Mouse (Mus musculus) forebrain, embryonic 16.5 days (tissue): ENCODE data around the gene Adgrl4. TPM values are rescaled to one million over a fixed set of nuclear protein-coding genes. Genes with fewer than 3 reads are reported as not detected.
A peak's percentile ranks its signal among the peaks of the same experiment; 100 is the strongest.

Experiments used
- ATAC-seq: fragments of 200-750 bp; cut with Nextera tagmentation; 2 replicates; pipeline ENCODE4 v1.8.0; 2017; ENCODE audit warnings: mild to moderate bottlenecking, moderate library complexity
- H3K27ac ChIP-seq: fragments of 300-500 bp; sonication (generic); 2 replicates; pipeline ENCODE4 v1.5.1; 2014; ENCODE audit warnings: low read length, control low read depth
- H3K27me3 ChIP-seq: fragments of 300-500 bp; sonication (generic); replicated peaks from 2 replicates; pipeline ENCODE4 v1.6.1; 2014; ENCODE audit warnings: low read length; ENCODE audit not compliant: control insufficient read depth, insufficient read depth
- H3K36me3 ChIP-seq: fragments of 300-500 bp; sonication (generic); 2 replicates; pipeline ENCODE4 v1.6.1; 2014; ENCODE audit not compliant: control insufficient read depth, insufficient read depth
- H3K4me1 ChIP-seq: fragments of 300-500 bp; sonication (generic); replicated peaks from 2 replicates; pipeline ENCODE4 v1.6.1; 2014; ENCODE audit warnings: low read length; ENCODE audit not compliant: control insufficient read depth, insufficient read depth
- H3K4me2 ChIP-seq: fragments of 300-500 bp; sonication (generic); 2 replicates; pipeline ENCODE4 v1.6.1; 2014; ENCODE audit warnings: mild to moderate bottlenecking, low read length, control low read depth
- H3K4me3 ChIP-seq: fragments of 300-500 bp; sonication (generic); replicated peaks from 2 replicates; pipeline ENCODE4 v1.5.1; 2014; ENCODE audit warnings: mild to moderate bottlenecking, low read length, control low read depth
- H3K9ac ChIP-seq: fragments of 300-500 bp; sonication (generic); replicated peaks from 2 replicates; pipeline ENCODE4 v1.6.1; 2014; ENCODE audit warnings: low read depth, low read length, control low read depth
- H3K9me3 ChIP-seq: fragments of 300-500 bp; sonication (generic); 2 replicates; pipeline ENCODE4 v1.6.1; 2016; ENCODE audit warnings: low read length; ENCODE audit not compliant: control insufficient read depth
- WGBS: fragments of 180-500 bp; shearing (Covaris S2); extraction: QIAGEN DNeasy Blood & Tissue Kit; methylation state at CpG from one replicate; pipeline ENCODE4 v1.1.7; 2014; 5-methylcytosine and 5-hydroxymethylcytosine counted together
- polyA plus RNA-seq: library from polyadenylated mRNA; unstranded; fragments of >200 nt; fragmentation: Nextera tagmentation; extraction: Ambion mirVana; gene quantifications from 2 replicates; pipeline ENCODE4 v1.2.1, GENCODE M21; 2015

Gene Adgrl4
- polyA plus RNA-seq, 1 experiment from 2014 or later: 14.3 TPM

DNA sequence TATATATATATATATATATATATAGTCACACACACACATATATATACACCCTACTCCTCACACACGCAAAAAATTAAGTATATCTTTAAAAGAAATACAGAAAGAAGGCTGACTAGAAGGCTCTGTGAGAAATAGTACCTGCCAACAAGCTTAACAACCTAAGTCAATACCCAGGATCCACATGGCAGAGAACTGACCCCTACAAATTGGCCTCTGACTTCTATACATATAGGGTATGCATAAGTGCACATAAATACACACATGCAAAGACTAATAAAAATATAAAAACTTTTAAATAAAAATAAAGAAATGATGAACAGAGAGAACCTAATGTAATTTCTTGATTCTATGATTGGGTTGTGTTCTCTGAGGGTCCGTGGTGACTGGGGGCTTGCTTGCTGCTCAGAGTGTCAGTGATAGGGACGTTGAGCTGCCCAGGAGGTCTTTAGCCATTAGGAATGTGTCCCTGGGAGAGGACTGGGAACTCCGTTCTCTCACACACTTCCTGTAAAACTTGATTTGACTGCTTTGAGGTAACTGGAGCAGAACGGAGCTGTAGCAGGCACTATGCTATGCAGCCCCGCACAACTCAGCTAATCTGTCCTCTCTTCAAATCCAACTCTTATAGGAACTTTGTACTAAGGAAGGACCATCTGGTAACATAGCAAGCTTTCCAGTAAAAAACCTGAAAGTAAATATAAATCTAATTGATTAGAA, 17.5 kb downstream of the Adgrl4 start:
- 73% methylated on average over 6 of the region's 6 CpGs for WGBS
- no peaks in the 10 kb centered on the region for H3K9me3 ChIP-seq
- no peak overlapping the region for H3K9ac ChIP-seq
- no peak overlapping the region for H3K4me2 ChIP-seq
- no peak overlapping the region for H3K4me3 ChIP-seq
- H3K27ac ChIP-seq: no peak overlapping the region
- H3K27me3 ChIP-seq: no peaks in the 10 kb centered on the region
- H3K36me3 ChIP-seq: no peaks in the 10 kb centered on the region
- ATAC-seq: no peak
- no peaks in the 10 kb centered on the region for H3K4me1 ChIP-seq

DNA sequence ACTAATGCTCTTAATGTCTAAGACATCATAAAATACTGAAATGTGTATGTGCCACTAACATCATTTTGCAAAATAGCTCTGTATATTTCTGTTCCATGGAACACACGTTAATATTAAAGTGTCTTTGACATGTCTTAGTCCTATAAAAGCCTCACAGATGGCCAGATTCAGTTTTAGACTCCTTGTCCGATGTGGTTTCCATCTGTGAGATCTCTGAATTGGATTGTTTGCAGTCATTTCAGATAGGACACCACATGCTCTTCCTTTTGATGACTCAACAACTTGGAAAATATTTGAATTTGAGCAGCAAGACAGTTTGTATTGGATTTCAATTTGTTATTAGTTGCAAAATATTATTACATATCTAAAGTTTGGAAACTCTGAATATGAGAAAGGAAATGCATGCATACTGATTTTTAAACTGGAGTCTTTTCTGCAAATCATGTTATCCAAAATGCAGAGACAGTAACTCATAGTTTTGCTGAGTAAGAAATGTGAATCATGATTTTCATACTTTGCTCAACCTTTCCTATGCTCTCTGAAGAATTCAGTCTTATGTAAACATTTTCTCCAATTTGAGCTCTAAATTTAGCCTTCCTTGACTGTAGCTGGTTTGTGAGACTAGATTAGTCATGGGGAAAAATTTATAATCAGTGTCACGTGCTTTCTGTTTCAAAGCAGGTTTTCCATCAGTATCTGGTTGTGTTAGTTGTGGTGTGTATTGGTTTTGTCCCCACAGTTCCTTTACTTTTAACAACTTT, 21.9 kb downstream of the Adgrl4 start:
- no peaks in the 10 kb centered on the region for H3K36me3 ChIP-seq

DNA sequence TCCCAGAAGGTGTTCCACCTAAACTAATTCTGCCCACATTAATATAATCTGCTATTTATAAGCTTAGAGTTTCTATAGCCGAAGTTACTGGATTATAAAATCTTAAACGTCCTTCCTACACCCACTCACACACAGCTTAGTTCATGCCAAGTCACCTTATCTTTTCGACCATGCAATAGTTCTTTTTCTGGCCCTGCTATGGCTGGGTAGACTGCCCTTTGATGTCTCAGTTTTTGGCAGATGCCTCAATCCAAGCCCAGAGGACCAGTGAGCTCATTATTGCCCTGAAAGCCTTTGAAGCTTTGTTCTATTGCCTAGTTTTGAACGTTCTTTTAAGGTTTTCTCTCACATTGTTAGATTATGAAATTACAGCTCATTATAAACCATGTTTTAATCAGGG, 27.5 kb downstream of the Adgrl4 start:
- no peaks in the 10 kb centered on the region for H3K4me1 ChIP-seq
- no peak overlapping the region for H3K4me2 ChIP-seq
- H3K27ac ChIP-seq: no peak overlapping the region
- 39% methylated on average over 4 of the region's 4 CpGs for WGBS
- no peak for ATAC-seq
- no peaks in the 10 kb centered on the region for H3K27me3 ChIP-seq
- H3K36me3 ChIP-seq: no peaks in the 10 kb centered on the region
- no peaks in the 10 kb centered on the region for H3K9me3 ChIP-seq
- H3K4me3 ChIP-seq: no peak overlapping the region
- no peak overlapping the region for H3K9ac ChIP-seq

More for the DNA sequence above, 21.9 kb downstream of the Adgrl4 start:
- Histone ChIP-seq H3K4me3 (no peak overlapping the region), H3K4me2 (no peak overlapping the region), H3K4me1 (no peaks in the 10 kb centered on the region), H3K9ac (no peak overlapping the region), H3K9me3 (no peaks in the 10 kb centered on the region), H3K27me3 (no peaks in the 10 kb centered on the region), H3K27ac (no peak overlapping the region)
- WGBS: 73% methylated on average over 3 of the region's 3 CpGs
- ATAC-seq: no peak

DNA sequence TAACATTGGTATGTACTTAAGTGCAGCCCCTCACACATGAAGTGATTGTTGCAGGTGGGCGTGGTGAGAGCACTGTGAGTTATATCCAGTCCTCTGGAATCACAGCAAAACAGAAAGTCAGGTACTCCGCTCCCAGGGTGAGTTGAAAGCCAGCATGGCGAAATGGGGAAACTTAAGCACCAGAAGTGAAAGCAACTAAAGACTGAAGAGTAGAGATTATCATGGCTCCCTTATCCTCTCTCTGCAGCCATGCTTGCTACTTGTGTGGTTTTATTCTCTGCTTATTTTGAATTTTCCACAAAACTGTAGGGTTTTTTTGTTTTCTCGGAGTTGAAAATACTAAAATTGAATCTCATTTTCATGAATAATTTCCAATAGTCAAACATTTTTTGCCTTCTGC, 51.2 kb downstream of the Adgrl4 start:
- H3K4me1 ChIP-seq: no peaks in the 10 kb centered on the region
- no peak for ATAC-seq
- no peak overlapping the region for H3K27ac ChIP-seq
- H3K4me3 ChIP-seq: no peak overlapping the region
- H3K27me3 ChIP-seq: no peaks in the 10 kb centered on the region
- H3K4me2 ChIP-seq: no peak overlapping the region
- 91% methylated on average over 4 of the region's 4 CpGs for WGBS
- H3K9ac ChIP-seq: no peak overlapping the region
- no peaks in the 10 kb centered on the region for H3K36me3 ChIP-seq
- no peaks in the 10 kb centered on the region for H3K9me3 ChIP-seq

DNA sequence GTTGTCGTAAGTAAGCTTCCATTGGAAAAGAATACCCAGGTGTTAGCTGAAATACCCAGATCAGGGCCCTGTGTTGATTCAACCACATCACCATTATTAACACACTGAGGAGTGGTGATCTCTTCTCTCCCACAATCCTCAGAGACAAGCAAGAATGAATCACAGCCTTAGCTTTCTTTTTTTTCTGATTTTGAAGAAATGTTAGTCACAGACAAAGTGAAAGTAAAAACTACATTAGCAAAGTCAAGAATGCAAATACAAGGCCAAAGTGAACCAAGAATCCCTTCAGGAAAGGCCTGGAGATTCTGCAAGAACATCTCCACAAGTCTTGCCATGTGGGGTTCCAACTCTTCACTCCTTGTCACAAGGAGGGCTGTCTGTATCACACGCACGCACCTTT, 67.9 kb downstream of the Adgrl4 start:
- H3K27me3 ChIP-seq: no peaks in the 10 kb centered on the region
- no peaks in the 10 kb centered on the region for H3K9me3 ChIP-seq
- H3K36me3 ChIP-seq: no peaks in the 10 kb centered on the region
- H3K4me2 ChIP-seq: no peak overlapping the region
- no peak for ATAC-seq
- H3K4me3 ChIP-seq: no peak overlapping the region
- H3K4me1 ChIP-seq: no peaks in the 10 kb centered on the region
- 95% methylated on average over 3 of the region's 3 CpGs for WGBS
- no peak overlapping the region for H3K27ac ChIP-seq
- H3K9ac ChIP-seq: no peak overlapping the region

DNA sequence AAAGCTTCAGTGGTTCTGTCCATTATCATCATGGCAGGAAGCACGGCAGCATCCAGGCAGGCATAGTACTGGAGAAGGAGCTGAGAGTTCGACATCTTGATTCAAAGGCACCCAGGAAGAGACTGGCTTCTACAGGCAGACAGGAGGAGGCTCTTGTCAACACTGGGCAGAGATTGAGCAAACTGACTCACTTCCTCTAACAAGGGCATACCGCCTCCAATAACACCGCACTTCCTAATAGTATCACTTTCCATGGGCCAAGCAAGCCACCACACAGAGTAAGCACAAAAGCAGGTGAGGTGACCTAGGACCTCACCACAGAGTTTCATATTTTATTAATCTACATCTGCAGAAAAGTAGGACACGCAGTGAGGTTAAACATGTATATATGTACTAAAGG, 73.5 kb downstream of the Adgrl4 start:
- H3K9me3 ChIP-seq: no peaks in the 10 kb centered on the region
- H3K27me3 ChIP-seq: no peaks in the 10 kb centered on the region
- H3K4me3 ChIP-seq: no peak overlapping the region
- no peaks in the 10 kb centered on the region for H3K36me3 ChIP-seq
- H3K4me2 ChIP-seq: no peak overlapping the region
- WGBS: 92% methylated on average over 5 of the region's 5 CpGs
- ATAC-seq: no peak
- no peak overlapping the region for H3K27ac ChIP-seq
- no peaks in the 10 kb centered on the region for H3K4me1 ChIP-seq
- no peak overlapping the region for H3K9ac ChIP-seq

DNA sequence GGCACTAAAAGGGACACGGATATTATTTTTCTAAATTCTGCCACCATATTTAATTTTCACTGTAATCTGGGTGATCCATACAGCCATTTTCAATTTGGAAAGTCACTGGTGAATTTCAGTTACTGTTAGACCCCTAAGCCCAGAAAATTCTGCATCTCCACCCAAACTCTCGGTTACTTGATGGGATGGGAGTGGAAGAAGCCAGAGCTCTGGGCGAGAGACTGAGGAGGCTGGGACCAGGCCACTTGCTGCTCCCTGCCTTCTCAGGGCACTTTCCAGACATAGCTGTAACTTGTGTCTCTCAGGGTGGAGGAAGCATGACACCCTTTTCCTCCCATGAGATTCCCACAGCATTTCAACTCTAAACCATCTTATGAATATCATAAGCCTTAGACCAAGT, 109.5 kb downstream of the Adgrl4 start:
- Histone ChIP-seq H3K27me3 (no peaks in the 10 kb centered on the region), H3K9me3 (no peaks in the 10 kb centered on the region), H3K4me3 (no peak overlapping the region), H3K4me1 (peaks cover 4% of the 10 kb centered on the region; the same call in 1 of the 2 replicates), H3K36me3 (no peaks in the 10 kb centered on the region), H3K9ac (no peak overlapping the region), H3K27ac (no peak overlapping the region), H3K4me2 (no peak overlapping the region)
- 95% methylated on average over 3 of the region's 3 CpGs for WGBS
- ATAC-seq: no peak

DNA sequence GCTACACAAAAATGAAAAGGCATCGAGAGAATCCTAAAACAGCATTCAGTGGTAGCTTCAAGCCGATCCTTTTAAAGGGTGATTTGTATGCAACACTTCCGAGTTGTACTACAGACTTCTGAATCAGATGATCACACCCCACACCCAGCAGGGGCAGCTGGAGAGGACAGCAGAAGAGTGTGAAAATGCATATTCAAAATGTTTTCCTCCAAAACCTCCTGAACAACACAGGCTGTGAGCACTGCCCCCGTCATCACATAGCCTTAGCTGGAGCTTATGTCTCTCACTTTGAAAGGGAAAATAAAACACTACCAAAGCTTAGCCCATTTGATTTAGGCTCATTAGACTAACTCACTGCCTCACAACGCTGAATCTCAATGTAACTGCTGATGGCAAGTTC, 113.3 kb downstream of the Adgrl4 start:
- H3K36me3 ChIP-seq: no peaks in the 10 kb centered on the region
- WGBS: 20% methylated on average over 5 of the region's 5 CpGs
- no peaks in the 10 kb centered on the region for H3K9me3 ChIP-seq
- H3K4me1 ChIP-seq: peaks cover 4% of the 10 kb centered on the region; the same call in 1 of the 2 replicates
- no peak overlapping the region; the same call in 1 of the 2 replicates for H3K4me2 ChIP-seq
- peak overlapping the region; percentile 39; the same call in 1 of the 2 replicates for H3K27ac ChIP-seq
- H3K9ac ChIP-seq: no peak overlapping the region
- no peak overlapping the region for H3K4me3 ChIP-seq
- peak; percentile 97 for ATAC-seq
- no peaks in the 10 kb centered on the region for H3K27me3 ChIP-seq

DNA sequence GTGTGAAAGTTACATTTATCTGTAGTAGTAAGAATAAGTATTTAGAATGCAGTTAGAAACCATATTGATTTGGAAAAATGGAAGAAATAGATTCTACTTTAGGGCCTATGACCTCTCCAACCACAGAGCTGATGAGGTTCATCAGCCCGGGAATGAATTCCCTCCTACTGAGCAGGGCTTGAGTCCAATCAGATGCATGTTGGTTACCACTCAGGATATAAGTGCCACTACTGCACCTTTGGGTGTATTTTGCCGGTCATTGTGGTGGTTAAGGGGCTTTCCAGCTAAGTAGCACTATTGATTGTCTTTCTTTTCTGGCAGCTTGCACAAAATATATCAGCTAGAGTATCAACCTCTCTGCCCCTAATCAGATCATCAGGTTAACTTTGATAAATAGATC, 118.9 kb downstream of the Adgrl4 start:
- H3K27me3 ChIP-seq: no peaks in the 10 kb centered on the region
- no peak overlapping the region for H3K9ac ChIP-seq
- ATAC-seq: no peak
- no peak overlapping the region for H3K27ac ChIP-seq
- H3K4me1 ChIP-seq: no peaks in the 10 kb centered on the region
- H3K36me3 ChIP-seq: no peaks in the 10 kb centered on the region
- 88% methylated on average over 2 of the region's 2 CpGs for WGBS
- H3K4me3 ChIP-seq: no peak overlapping the region
- no peaks in the 10 kb centered on the region for H3K9me3 ChIP-seq
- no peak overlapping the region for H3K4me2 ChIP-seq
